Mouse (Mus musculus): ENCODE measurements around the gene Myh10. TPM values are rescaled to one million over a fixed set of nuclear protein-coding genes. Genes with fewer than 3 reads are reported as not detected.

Myh10 gene
- polyA plus RNA-seq, 1 experiment from 2014 or later = 145 TPM

DNA sequence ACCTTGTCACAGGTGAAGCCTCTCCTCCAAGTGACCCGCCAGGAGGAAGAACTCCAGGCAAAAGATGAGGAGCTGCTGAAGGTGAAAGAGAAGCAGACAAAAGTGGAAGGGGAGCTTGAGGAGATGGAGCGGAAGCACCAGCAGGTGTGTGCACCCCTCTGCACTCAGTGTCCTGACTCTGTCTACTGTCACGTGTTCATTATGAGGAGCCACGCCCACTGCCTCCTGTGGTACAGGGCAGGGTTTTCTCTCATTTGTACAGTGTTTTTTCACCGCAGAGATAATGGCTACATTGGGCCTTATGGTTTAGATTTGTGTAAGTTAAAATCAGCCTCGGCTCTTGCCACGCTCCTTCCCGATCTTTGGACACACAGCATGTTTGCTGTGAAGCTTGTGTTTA is 94.5 kb downstream of the Myh10 start:
- WGBS = 92% methylated on average over 8 of the region's 8 CpGs
- H3K36me3 ChIP-seq (ENCODE audit: control insufficient read depth, insufficient read depth, low read length) = peaks cover 99% of the 10 kb centered on the region
- H3K4me1 ChIP-seq (ENCODE audit: control insufficient read depth, insufficient read depth, low read length) = no peaks in the 10 kb centered on the region
- ATAC-seq (ENCODE audit: low FRiP score, low TSS enrichment) = no peak
- no peaks in the 10 kb centered on the region for H3K9me3 ChIP-seq (ENCODE audit: control insufficient read depth, low read length)
- no peak overlapping the region for H3K4me3 ChIP-seq (ENCODE audit: low read length)
- H3K27me3 ChIP-seq (ENCODE audit: control insufficient read depth, insufficient read depth, low read length) = no peaks in the 10 kb centered on the region
- no peak overlapping the region for H3K27ac ChIP-seq (ENCODE audit: low read depth, low read length)
- no peak overlapping the region for H3K4me2 ChIP-seq (replicated peaks; ENCODE audit: low read depth, low read length)
- no peak overlapping the region for H3K9ac ChIP-seq (ENCODE audit: low read depth, low read length)

GRCm38 (mm10) chr11:68787222-68787621 is 95.9 kb downstream of the Myh10 start:
- Histone ChIP-seq H3K36me3 (ENCODE audit: control insufficient read depth, insufficient read depth, low read length) (peaks cover 99% of the 10 kb centered on the region), H3K4me2 (replicated peaks; ENCODE audit: low read depth, low read length) (no peak overlapping the region), H3K9ac (ENCODE audit: low read depth, low read length) (no peak overlapping the region), H3K9me3 (ENCODE audit: control insufficient read depth, low read length) (no peaks in the 10 kb centered on the region), H3K4me1 (ENCODE audit: control insufficient read depth, insufficient read depth, low read length) (no peaks in the 10 kb centered on the region), H3K27me3 (ENCODE audit: control insufficient read depth, insufficient read depth, low read length) (no peaks in the 10 kb centered on the region), H3K4me3 (ENCODE audit: low read length) (no peak overlapping the region), H3K27ac (ENCODE audit: low read depth, low read length) (no peak overlapping the region)
- ATAC-seq (ENCODE audit: low FRiP score, low TSS enrichment) = no peak
- 89% methylated on average over 9 of the region's 9 CpGs for WGBS

GRCm38 (mm10) chr11:68790720-68791119 is 99.4 kb downstream of the Myh10 start:
- 88% methylated on average over 10 of the region's 10 CpGs for WGBS
- no peak for ATAC-seq (ENCODE audit: low FRiP score, low TSS enrichment)
- Histone ChIP-seq H3K36me3 (ENCODE audit: control insufficient read depth, insufficient read depth, low read length) (peaks cover 98% of the 10 kb centered on the region), H3K9ac (ENCODE audit: low read depth, low read length) (no peak overlapping the region), H3K4me2 (replicated peaks; ENCODE audit: low read depth, low read length) (no peak overlapping the region), H3K4me3 (ENCODE audit: low read length) (no peak overlapping the region), H3K4me1 (ENCODE audit: control insufficient read depth, insufficient read depth, low read length) (no peaks in the 10 kb centered on the region), H3K9me3 (ENCODE audit: control insufficient read depth, low read length) (no peaks in the 10 kb centered on the region), H3K27ac (ENCODE audit: low read depth, low read length) (no peak overlapping the region), H3K27me3 (ENCODE audit: control insufficient read depth, insufficient read depth, low read length) (no peaks in the 10 kb centered on the region)

GRCm38 (mm10) chr11:68791794-68792193 is 100.4 kb downstream of the Myh10 start:
- Histone ChIP-seq H3K27ac (ENCODE audit: low read depth, low read length) (no peak overlapping the region), H3K9me3 (ENCODE audit: control insufficient read depth, low read length) (no peaks in the 10 kb centered on the region), H3K4me2 (replicated peaks; ENCODE audit: low read depth, low read length) (no peak overlapping the region), H3K36me3 (ENCODE audit: control insufficient read depth, insufficient read depth, low read length) (peaks cover 94% of the 10 kb centered on the region), H3K27me3 (ENCODE audit: control insufficient read depth, insufficient read depth, low read length) (no peaks in the 10 kb centered on the region), H3K4me1 (ENCODE audit: control insufficient read depth, insufficient read depth, low read length) (no peaks in the 10 kb centered on the region), H3K4me3 (ENCODE audit: low read length) (no peak overlapping the region), H3K9ac (ENCODE audit: low read depth, low read length) (no peak overlapping the region)
- 89% methylated on average over 9 of the region's 9 CpGs for WGBS
- no peak for ATAC-seq (ENCODE audit: low FRiP score, low TSS enrichment)

DNA sequence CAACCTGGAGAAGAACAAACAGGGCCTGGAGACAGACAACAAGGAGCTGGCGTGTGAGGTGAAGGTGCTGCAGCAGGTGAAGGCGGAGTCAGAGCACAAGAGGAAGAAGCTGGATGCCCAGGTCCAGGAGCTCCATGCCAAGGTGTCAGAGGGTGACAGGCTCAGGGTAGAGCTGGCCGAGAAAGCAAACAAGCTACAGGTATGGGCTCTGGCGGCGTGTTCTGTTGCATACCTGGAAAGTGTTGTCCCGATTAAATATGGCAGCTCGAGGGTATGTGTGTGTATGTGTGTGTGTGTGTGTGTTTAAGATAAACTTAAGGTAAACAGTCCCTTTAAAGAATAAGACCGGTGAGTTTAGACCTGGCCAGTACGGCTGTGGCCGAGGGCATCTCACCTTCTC is 106.9 kb downstream of the Myh10 start:
- peaks cover 95% of the 10 kb centered on the region for H3K36me3 ChIP-seq (ENCODE audit: control insufficient read depth, insufficient read depth, low read length)
- WGBS = 97% methylated on average over 10 of the region's 10 CpGs
- no peak for ATAC-seq (ENCODE audit: low FRiP score, low TSS enrichment)
- no peak overlapping the region for H3K27ac ChIP-seq (ENCODE audit: low read depth, low read length)
- no peak overlapping the region for H3K4me2 ChIP-seq (replicated peaks; ENCODE audit: low read depth, low read length)
- no peak overlapping the region for H3K4me3 ChIP-seq (ENCODE audit: low read length)
- no peaks in the 10 kb centered on the region for H3K4me1 ChIP-seq (ENCODE audit: control insufficient read depth, insufficient read depth, low read length)
- H3K9ac ChIP-seq (ENCODE audit: low read depth, low read length) = no peak overlapping the region
- no peaks in the 10 kb centered on the region for H3K9me3 ChIP-seq (ENCODE audit: control insufficient read depth, low read length)
- no peaks in the 10 kb centered on the region for H3K27me3 ChIP-seq (ENCODE audit: control insufficient read depth, insufficient read depth, low read length)

DNA sequence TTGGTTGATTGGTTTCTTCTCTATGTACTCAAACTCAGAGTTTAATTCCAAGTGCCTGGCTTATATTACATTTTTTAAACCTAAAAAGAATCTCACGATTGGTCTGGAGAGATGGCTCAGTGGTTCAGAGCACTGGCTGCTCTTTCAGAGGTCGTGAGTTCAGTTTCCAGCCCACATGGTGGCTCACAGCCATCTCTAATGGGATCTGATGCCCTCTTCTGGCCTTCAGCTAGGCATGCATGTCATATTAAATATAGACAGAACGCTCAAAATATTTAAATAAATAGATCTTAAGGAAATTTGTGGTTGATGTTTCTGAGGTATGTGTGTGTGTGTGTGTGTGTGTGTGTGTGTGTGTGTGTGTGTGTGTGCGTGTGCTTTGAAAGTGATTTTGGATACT is 113.8 kb downstream of the Myh10 start:
- Histone ChIP-seq H3K4me1 (ENCODE audit: control insufficient read depth, insufficient read depth, low read length) (no peaks in the 10 kb centered on the region), H3K4me3 (ENCODE audit: low read length) (no peak overlapping the region), H3K36me3 (ENCODE audit: control insufficient read depth, insufficient read depth, low read length) (peaks cover 96% of the 10 kb centered on the region), H3K9me3 (ENCODE audit: control insufficient read depth, low read length) (no peaks in the 10 kb centered on the region), H3K27ac (ENCODE audit: low read depth, low read length) (no peak overlapping the region), H3K9ac (ENCODE audit: low read depth, low read length) (no peak overlapping the region), H3K4me2 (replicated peaks; ENCODE audit: low read depth, low read length) (no peak overlapping the region), H3K27me3 (ENCODE audit: control insufficient read depth, insufficient read depth, low read length) (no peaks in the 10 kb centered on the region)
- no peak for ATAC-seq (ENCODE audit: low FRiP score, low TSS enrichment)
- WGBS = 68% methylated on average over 4 of the region's 4 CpGs

GRCm38 (mm10) chr11:68807787-68808186 is 116.4 kb downstream of the Myh10 start:
- Histone ChIP-seq H3K36me3 (ENCODE audit: control insufficient read depth, insufficient read depth, low read length) (peaks cover 96% of the 10 kb centered on the region), H3K4me3 (ENCODE audit: low read length) (no peak overlapping the region), H3K27me3 (ENCODE audit: control insufficient read depth, insufficient read depth, low read length) (no peaks in the 10 kb centered on the region), H3K4me2 (replicated peaks; ENCODE audit: low read depth, low read length) (no peak overlapping the region), H3K9me3 (ENCODE audit: control insufficient read depth, low read length) (no peaks in the 10 kb centered on the region), H3K4me1 (ENCODE audit: control insufficient read depth, insufficient read depth, low read length) (no peaks in the 10 kb centered on the region), H3K27ac (ENCODE audit: low read depth, low read length) (no peak overlapping the region), H3K9ac (ENCODE audit: low read depth, low read length) (no peak overlapping the region)
- no peak for ATAC-seq (ENCODE audit: low FRiP score, low TSS enrichment)
- 41% methylated on average over 6 of the region's 6 CpGs for WGBS

GRCm38 (mm10) chr11:68811881-68812577 is 120.7 kb downstream of the Myh10 start:
- no peaks in the 10 kb centered on the region for H3K4me1 ChIP-seq (ENCODE audit: control insufficient read depth, insufficient read depth, low read length)
- no peaks in the 10 kb centered on the region for H3K9me3 ChIP-seq (ENCODE audit: control insufficient read depth, low read length)
- no peak overlapping the region for H3K4me3 ChIP-seq (ENCODE audit: low read length)
- peaks cover 92% of the 10 kb centered on the region for H3K36me3 ChIP-seq (ENCODE audit: control insufficient read depth, insufficient read depth, low read length)
- H3K9ac ChIP-seq (ENCODE audit: low read depth, low read length) = no peak overlapping the region
- 88% methylated on average over 9 of the region's 9 CpGs for WGBS
- no peak overlapping the region for H3K4me2 ChIP-seq (replicated peaks; ENCODE audit: low read depth, low read length)
- no peak for ATAC-seq (ENCODE audit: low FRiP score, low TSS enrichment)
- H3K27ac ChIP-seq (ENCODE audit: low read depth, low read length) = no peak overlapping the region
- no peaks in the 10 kb centered on the region for H3K27me3 ChIP-seq (ENCODE audit: control insufficient read depth, insufficient read depth, low read length)

GRCm38 (mm10) chr11:68818416-68818815 is 127.1 kb downstream of the Myh10 start:
- H3K4me2 ChIP-seq (replicated peaks; ENCODE audit: low read depth, low read length) = no peak overlapping the region
- ATAC-seq (ENCODE audit: low FRiP score, low TSS enrichment) = no peak
- no peaks in the 10 kb centered on the region for H3K4me1 ChIP-seq (ENCODE audit: control insufficient read depth, insufficient read depth, low read length)
- no peaks in the 10 kb centered on the region for H3K27me3 ChIP-seq (ENCODE audit: control insufficient read depth, insufficient read depth, low read length)
- H3K4me3 ChIP-seq (ENCODE audit: low read length) = no peak overlapping the region
- peaks cover 81% of the 10 kb centered on the region for H3K36me3 ChIP-seq (ENCODE audit: control insufficient read depth, insufficient read depth, low read length)
- H3K9me3 ChIP-seq (ENCODE audit: control insufficient read depth, low read length) = no peaks in the 10 kb centered on the region
- H3K9ac ChIP-seq (ENCODE audit: low read depth, low read length) = no peak overlapping the region
- no peak overlapping the region for H3K27ac ChIP-seq (ENCODE audit: low read depth, low read length)
- 88% methylated on average over 8 of the region's 8 CpGs for WGBS
